Mouse (Mus musculus): ENCODE data around the gene Dbx2. TPM values are rescaled to one million over a fixed set of nuclear protein-coding genes. Genes with fewer than 3 reads are reported as not detected.
A peak's percentile ranks its signal among the peaks of the same experiment; 100 is the strongest.

Dbx2 gene
- polyA plus RNA-seq, 2 experiments = 6.6 to 8.6 TPM

DNA sequence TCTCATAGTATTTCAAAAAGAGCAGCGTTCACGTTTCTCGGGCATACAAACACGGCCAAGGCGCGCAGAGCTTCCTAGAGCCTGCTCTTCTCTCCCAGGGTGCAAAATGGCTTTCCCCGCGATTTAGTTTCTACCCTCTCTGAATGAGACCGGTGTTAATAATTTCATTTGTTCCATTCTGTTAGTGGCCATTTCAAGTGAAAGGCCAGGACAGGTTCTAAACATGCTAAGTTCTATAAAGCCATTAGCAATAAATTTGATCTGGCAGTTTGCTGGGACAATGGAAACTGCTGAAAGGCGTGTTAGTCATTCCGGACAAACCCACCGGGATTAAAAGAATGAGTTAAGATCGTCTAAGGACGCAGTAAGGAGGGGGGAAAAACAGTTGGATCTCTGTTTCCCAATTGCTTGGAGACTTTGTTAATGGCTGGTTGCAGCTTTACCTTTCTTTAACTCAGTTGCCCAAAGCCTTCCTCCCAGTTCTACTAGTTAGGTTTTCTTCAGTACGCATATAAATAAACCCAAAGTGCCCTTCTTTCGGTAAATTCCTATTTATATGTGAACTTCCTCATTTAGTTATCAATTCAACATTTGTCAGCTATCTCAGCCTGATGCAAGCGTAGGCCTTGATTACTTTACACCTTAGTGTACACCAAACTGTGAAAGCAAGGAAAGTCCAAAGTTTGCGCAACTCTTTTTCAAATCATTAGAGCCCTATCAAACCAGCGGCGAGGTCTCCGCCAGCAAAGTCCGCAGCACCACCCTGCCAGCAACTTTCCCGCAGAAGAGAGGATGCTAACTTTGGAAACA lies 2.7 kb downstream of the Dbx2 start:
- Histone ChIP-seq H3K4me3 (replicated peaks; ENCODE audit: low read length) (peak overlapping the region; percentile 49), H3K27me3 (ENCODE audit: control insufficient read depth, insufficient read depth, low read length) (peaks cover 54% of the 10 kb centered on the region), H3K4me1 (ENCODE audit: control insufficient read depth, insufficient read depth, low read length) (peaks cover 10% of the 10 kb centered on the region; the same call in 1 of the 2 replicates), H3K9me3 (ENCODE audit: control insufficient read depth, low read length) (no peaks in the 10 kb centered on the region), H3K4me2 (replicated peaks; ENCODE audit: low read depth, low read length, severe bottlenecking) (peak overlapping the region; percentile 83), H3K36me3 (ENCODE audit: control insufficient read depth, insufficient read depth, low read length) (no peaks in the 10 kb centered on the region), H3K9ac (ENCODE audit: low read depth, low read length, severe bottlenecking) (peak overlapping the region; percentile 61), H3K27ac (replicated peaks; ENCODE audit: low read depth, low read length) (no peak overlapping the region; the same call in 1 of the 2 replicates)
- no peak for DNase-seq (ENCODE audit: low spot score)
- TF ChIP-seq POLR2A (IDR thresholded peaks at IDR 0.05; ENCODE audit: borderline replicate concordance, extremely low read depth, insufficient read depth, insufficient read length) = no peak
- no peak for ATAC-seq (ENCODE audit: low FRiP score, low read depth)
- 3% methylated on average over 23 of the region's 23 CpGs for WGBS

DNA sequence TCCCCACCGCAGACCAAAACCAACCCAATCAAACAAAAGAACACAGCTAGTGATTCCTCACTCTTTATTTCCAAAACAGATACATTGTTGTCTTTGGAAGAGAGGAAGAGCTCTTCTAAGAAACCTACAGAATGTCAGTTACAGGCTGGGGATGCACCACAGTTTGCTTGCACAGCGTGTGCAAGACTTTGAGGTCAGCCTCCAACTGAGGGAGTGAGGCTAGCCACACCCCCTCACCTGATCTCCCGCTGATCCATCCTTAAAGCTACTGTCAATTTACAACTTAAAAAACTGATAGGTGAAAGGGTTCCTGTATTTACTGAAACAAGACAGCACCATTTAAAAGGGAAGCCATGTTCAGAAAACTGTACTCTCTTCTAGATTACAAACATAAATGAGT lies 3.9 kb downstream of the Dbx2 start:
- Histone ChIP-seq H3K9me3 (ENCODE audit: control insufficient read depth, low read length) (no peaks in the 10 kb centered on the region), H3K4me2 (replicated peaks; ENCODE audit: low read depth, low read length, severe bottlenecking) (peak overlapping the region; percentile 25), H3K27me3 (ENCODE audit: control insufficient read depth, insufficient read depth, low read length) (peaks cover 54% of the 10 kb centered on the region), H3K4me1 (ENCODE audit: control insufficient read depth, insufficient read depth, low read length) (peaks cover 10% of the 10 kb centered on the region; the same call in 1 of the 2 replicates), H3K27ac (replicated peaks; ENCODE audit: low read depth, low read length) (no peak overlapping the region), H3K36me3 (ENCODE audit: control insufficient read depth, insufficient read depth, low read length) (no peaks in the 10 kb centered on the region), H3K4me3 (replicated peaks; ENCODE audit: low read length) (peak overlapping the region; percentile 17), H3K9ac (ENCODE audit: low read depth, low read length, severe bottlenecking) (no peak overlapping the region)
- TF ChIP-seq POLR2A (IDR thresholded peaks at IDR 0.05; ENCODE audit: borderline replicate concordance, extremely low read depth, insufficient read depth, insufficient read length) = no peak
- WGBS = 9% methylated on average over 3 of the region's 3 CpGs
- ATAC-seq (ENCODE audit: low FRiP score, low read depth) (no peak), DNase-seq (ENCODE audit: low spot score) (no peak)

DNA sequence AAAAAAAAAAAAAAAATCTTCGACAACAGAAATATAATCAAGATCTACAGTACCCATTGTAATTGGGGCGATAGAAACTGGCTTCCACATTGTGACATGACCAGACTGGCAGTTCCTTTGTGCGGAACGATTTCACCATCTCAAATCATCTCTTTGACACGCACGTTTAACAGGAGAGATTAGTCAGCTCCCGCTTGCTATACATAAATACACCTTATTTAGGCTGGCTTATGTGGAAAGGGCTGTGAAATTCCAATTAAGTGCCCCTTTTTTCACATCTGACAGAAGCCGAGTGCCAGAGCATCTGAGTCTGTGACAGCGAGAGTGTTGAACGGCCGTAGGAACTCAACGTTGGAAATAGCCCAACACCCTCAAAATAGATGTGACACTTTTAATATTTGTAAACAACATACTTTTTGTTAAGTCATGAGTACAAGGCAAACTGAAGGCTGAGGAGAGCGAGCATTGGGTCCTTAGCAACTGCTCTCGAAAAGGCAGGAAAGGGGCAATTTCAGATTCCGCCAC lies 12.2 kb downstream of the Dbx2 start:
- Histone ChIP-seq H3K36me3 (ENCODE audit: control insufficient read depth, insufficient read depth, low read length) (no peaks in the 10 kb centered on the region), H3K9ac (ENCODE audit: low read depth, low read length, severe bottlenecking) (no peak overlapping the region), H3K9me3 (ENCODE audit: control insufficient read depth, low read length) (no peaks in the 10 kb centered on the region), H3K4me1 (ENCODE audit: control insufficient read depth, insufficient read depth, low read length) (peaks cover 19% of the 10 kb centered on the region), H3K4me3 (replicated peaks; ENCODE audit: low read length) (no peak overlapping the region), H3K27ac (replicated peaks; ENCODE audit: low read depth, low read length) (no peak overlapping the region), H3K4me2 (replicated peaks; ENCODE audit: low read depth, low read length, severe bottlenecking) (no peak overlapping the region), H3K27me3 (ENCODE audit: control insufficient read depth, insufficient read depth, low read length) (peaks cover 4% of the 10 kb centered on the region; the same call in 1 of the 2 replicates)
- no peak for TF ChIP-seq POLR2A (IDR thresholded peaks at IDR 0.05; ENCODE audit: borderline replicate concordance, extremely low read depth, insufficient read depth, insufficient read length)
- WGBS = 79% methylated on average over 15 of the region's 15 CpGs
- ATAC-seq (ENCODE audit: low FRiP score, low read depth) (no peak), DNase-seq (ENCODE audit: low spot score) (no peak)

DNA sequence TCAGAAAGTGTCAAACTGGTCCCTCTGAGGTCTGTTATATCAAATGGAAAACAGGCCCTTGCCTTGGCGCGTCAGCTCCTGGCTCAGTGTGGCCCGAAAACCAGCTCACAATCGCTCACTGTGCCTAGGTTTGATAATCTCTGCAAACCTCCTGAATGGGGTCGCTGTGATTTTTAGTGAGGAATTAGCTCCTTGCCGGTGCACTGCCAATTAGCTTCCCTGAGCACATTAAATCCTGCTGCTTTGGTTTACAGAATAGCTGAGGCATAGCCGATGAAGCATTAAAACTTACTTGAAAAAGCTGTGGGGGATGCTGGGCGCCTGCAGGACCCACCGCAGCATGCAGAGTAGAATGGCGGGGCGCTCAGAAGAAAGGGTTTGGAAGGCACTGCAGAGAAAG lies 15.4 kb downstream of the Dbx2 start:
- 13% methylated on average over 11 of the region's 11 CpGs for WGBS
- peak overlapping the region; percentile 4; the same call in 1 of the 2 replicates for H3K4me2 ChIP-seq (replicated peaks; ENCODE audit: low read depth, low read length, severe bottlenecking)
- peaks cover 4% of the 10 kb centered on the region; the same call in 1 of the 2 replicates for H3K27me3 ChIP-seq (ENCODE audit: control insufficient read depth, insufficient read depth, low read length)
- 0 out of 2 replicates have a peak overlapping the region, but pooled peaks have one; percentile 0 for H3K4me3 ChIP-seq (replicated peaks; ENCODE audit: low read length)
- no peaks in the 10 kb centered on the region for H3K9me3 ChIP-seq (ENCODE audit: control insufficient read depth, low read length)
- no peaks in the 10 kb centered on the region for H3K36me3 ChIP-seq (ENCODE audit: control insufficient read depth, insufficient read depth, low read length)
- peaks cover 27% of the 10 kb centered on the region for H3K4me1 ChIP-seq (ENCODE audit: control insufficient read depth, insufficient read depth, low read length)
- H3K9ac ChIP-seq (ENCODE audit: low read depth, low read length, severe bottlenecking) = no peak overlapping the region
- DNase-seq (ENCODE audit: low spot score) (no peak), ATAC-seq (ENCODE audit: low FRiP score, low read depth) (no peak)
- 0 out of 2 replicates have a peak overlapping the region, but pooled peaks have one; percentile 30 for H3K27ac ChIP-seq (replicated peaks; ENCODE audit: low read depth, low read length)
- TF ChIP-seq POLR2A (IDR thresholded peaks at IDR 0.05; ENCODE audit: borderline replicate concordance, extremely low read depth, insufficient read depth, insufficient read length) = no peak

DNA sequence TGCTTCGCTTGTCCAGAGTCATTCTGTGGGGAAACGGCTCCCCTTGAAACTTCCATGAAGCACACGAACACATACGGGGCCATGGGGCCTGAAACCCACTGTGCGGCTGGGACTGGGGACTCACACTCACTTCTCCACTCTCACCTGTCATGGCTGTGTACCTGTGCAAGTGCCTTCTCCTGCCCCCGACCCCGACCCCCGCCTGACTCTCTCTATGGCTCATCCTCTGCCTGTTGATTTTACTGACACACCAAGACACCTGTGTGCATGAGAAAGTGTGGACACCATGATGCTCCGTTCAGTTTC lies 16.0 kb downstream of the Dbx2 start:
- Histone ChIP-seq H3K4me3 (replicated peaks; ENCODE audit: low read length) (no peak overlapping the region), H3K4me2 (replicated peaks; ENCODE audit: low read depth, low read length, severe bottlenecking) (peak overlapping the region; percentile 28)

More for the DNA sequence above, 16.0 kb downstream of the Dbx2 start:
- Histone ChIP-seq H3K27me3 (ENCODE audit: control insufficient read depth, insufficient read depth, low read length) (peaks cover 4% of the 10 kb centered on the region; the same call in 1 of the 2 replicates), H3K9me3 (ENCODE audit: control insufficient read depth, low read length) (no peaks in the 10 kb centered on the region), H3K27ac (replicated peaks; ENCODE audit: low read depth, low read length) (peak overlapping the region; percentile 65), H3K9ac (ENCODE audit: low read depth, low read length, severe bottlenecking) (no peak overlapping the region), H3K4me1 (ENCODE audit: control insufficient read depth, insufficient read depth, low read length) (peaks cover 27% of the 10 kb centered on the region), H3K36me3 (ENCODE audit: control insufficient read depth, insufficient read depth, low read length) (no peaks in the 10 kb centered on the region)
- TF ChIP-seq POLR2A (IDR thresholded peaks at IDR 0.05; ENCODE audit: borderline replicate concordance, extremely low read depth, insufficient read depth, insufficient read length) = no peak
- WGBS = 38% methylated on average over 9 of the region's 9 CpGs
- DNase-seq (ENCODE audit: low spot score) (no peak), ATAC-seq (ENCODE audit: low FRiP score, low read depth) (no peak)

Measured in limb, embryonic 14.5 days (tissue).